In genomic region chr5:114875858-114876257, GRCm38 (mm10) we compare ENCODE assay signal across 12 mouse cellular contexts. TPM values are rescaled to one million over a fixed set of nuclear protein-coding genes. Genes with fewer than 3 reads are reported as not detected.
DNase-seq lines count a peak whose midpoint lies in the region; ATAC-seq lines count a peak whose summit lies in the region.
"Had no signal": no experiment of that assay in that cellular context is flagged by ENCODE, and none has a peak within 500 bp of the region (broad histone marks: within the 10 kb centered on the region; RNA-seq: fewer than 3 reads in every experiment).

No protein-coding gene starts in this region.

- no peaks in the 10 kb centered on the region for H3K27me3 ChIP-seq in midbrain, embryonic 13.5 days
- H3K27me3 ChIP-seq in midbrain, embryonic 11.5 days (ENCODE audit: control insufficient read depth, insufficient read depth, low read length) = no peaks in the 10 kb centered on the region
- H3K27me3 ChIP-seq in intestine, embryonic 15.5 days (replicated peaks) = no peaks in the 10 kb centered on the region; the same call in 1 of the 2 replicates

- H3K4me1 ChIP-seq in midbrain, embryonic 13.5 days (replicated peaks) = 0 out of 2 replicates have a peak, but pooled peaks cover 5% of the 10 kb centered on the region
- peaks cover 7% of the 10 kb centered on the region; the same call in 1 of the 2 replicates for H3K4me1 ChIP-seq in midbrain, embryonic 11.5 days (ENCODE audit: control insufficient read depth, insufficient read depth, low read length)
- 0 out of 2 replicates have a peak, but pooled peaks cover 2% of the 10 kb centered on the region for H3K4me1 ChIP-seq in intestine, embryonic 15.5 days (replicated peaks)

- peak; percentile 18 for DNase-seq in adrenal gland, adult 2 months
- no peak for DNase-seq in adrenal gland, adult 8-10 months
- no peak for DNase-seq in midbrain, embryonic 11.5 days (ENCODE audit: low spot score, missing footprints)
- DNase-seq in cerebellum, adult 9-11 months = no peak
- DNase-seq in gastrocnemius, adult 18-20 months (ENCODE audit: low spot score) = no peak
- DNase-seq: cerebellum, adult 8-10 months had no signal

- no peak overlapping the region for H3K4me2 ChIP-seq in midbrain, embryonic 13.5 days (replicated peaks)
- no peak overlapping the region for H3K4me2 ChIP-seq in midbrain, embryonic 11.5 days
- peak overlapping the region; percentile 39 for H3K4me2 ChIP-seq in intestine, embryonic 15.5 days (replicated peaks)

- WGBS in midbrain, embryonic 13.5 days = 56% methylated on average over 6 of the region's 6 CpGs
- WGBS in midbrain, embryonic 11.5 days = 65% methylated on average over 6 of the region's 6 CpGs
- WGBS in intestine, embryonic 15.5 days = 47% methylated on average over 6 of the region's 6 CpGs

- ATAC-seq in midbrain, embryonic 13.5 days = no peak
- ATAC-seq in midbrain, embryonic 11.5 days (ENCODE audit: low FRiP score) = no peak
- peak; percentile 36; the same call in 1 of the 2 replicates for ATAC-seq in intestine, embryonic 15.5 days
- ATAC-seq in megakaryocyte-erythroid progenitor cell, adult 5-6 weeks (replicated peaks; ENCODE audit: low FRiP score, low TSS enrichment, poor library complexity, severe bottlenecking) = 0 out of 2 replicates have a peak, but pooled peaks have one; percentile 27

- H3K36me3 ChIP-seq in midbrain, embryonic 13.5 days = no peaks in the 10 kb centered on the region
- no peaks in the 10 kb centered on the region for H3K36me3 ChIP-seq in midbrain, embryonic 11.5 days (ENCODE audit: control insufficient read depth, insufficient read depth, low read length)
- H3K36me3 ChIP-seq in intestine, embryonic 15.5 days = no peaks in the 10 kb centered on the region

- H3K9ac ChIP-seq in midbrain, embryonic 13.5 days (replicated peaks) = peak overlapping the region; percentile 23; the same call in 1 of the 2 replicates
- no peak overlapping the region for H3K9ac ChIP-seq in midbrain, embryonic 11.5 days (ENCODE audit: low read length)
- no peak overlapping the region for H3K9ac ChIP-seq in intestine, embryonic 15.5 days

- no peak overlapping the region for H3K27ac ChIP-seq in midbrain, embryonic 13.5 days
- no peak overlapping the region for H3K27ac ChIP-seq in midbrain, embryonic 11.5 days (ENCODE audit: low read depth, low read length)
- H3K27ac ChIP-seq in intestine, embryonic 15.5 days = no peak overlapping the region

- H3K4me3 ChIP-seq in midbrain, embryonic 13.5 days (replicated peaks) = no peak overlapping the region
- no peak overlapping the region for H3K4me3 ChIP-seq in midbrain, embryonic 11.5 days (ENCODE audit: low read depth, low read length)
- H3K4me3 ChIP-seq in intestine, embryonic 15.5 days (replicated peaks) = no peak overlapping the region
- H3K4me3 ChIP-seq: myocyte had no signal

- no peaks in the 10 kb centered on the region for H3K9me3 ChIP-seq in midbrain, embryonic 13.5 days
- no peaks in the 10 kb centered on the region for H3K9me3 ChIP-seq in midbrain, embryonic 11.5 days (ENCODE audit: control insufficient read depth, low read length)
- H3K9me3 ChIP-seq in intestine, embryonic 15.5 days = no peaks in the 10 kb centered on the region

RNA-seq across cellular contexts. Expression of gene Gm9936, which starts 17.4 kb away (rescaled TPM):
- not detected for total RNA-seq in adrenal gland, adult 2 months (2021)
- polyA plus RNA-seq in adrenal gland, adult 2 months (2012; rRNA removed) = not detected in 2 replicates
- not detected for total RNA-seq in adrenal gland, adult 8-10 months (2022)
- 1.3 and 1.7 TPM in 2 replicates for polyA plus RNA-seq in midbrain, embryonic 13.5 days (2015; fragmentation: Nextera tagmentation; extraction: Ambion mirVana)
- 0.28 and 0.56 TPM in 2 replicates for polyA plus RNA-seq in midbrain, embryonic 11.5 days (2014; fragmentation: Nextera tagmentation; extraction: Ambion mirVana)
- 0.09 and 0.14 TPM in 2 replicates for polyA plus RNA-seq in intestine, embryonic 15.5 days (2015; fragmentation: Nextera tagmentation; extraction: Ambion mirVana)
- total RNA-seq in megakaryocyte-erythroid progenitor cell, adult 5-6 weeks (2014; fragmentation: Nextera tagmentation) = not detected in 2 replicates
- total RNA-seq in megakaryocyte-erythroid progenitor cell, adult 5-6 weeks (2017) = not detected in 2 replicates
- total RNA-seq in gastrocnemius, adult 18-20 months (2021) = not detected
- polyA plus RNA-seq: C2C12 had no signal

RNA-seq across cellular contexts. Expression of gene Oasl2, which starts 20.9 kb away (rescaled TPM):
- 10 to 100 TPM; 11.6 to 12.2 TPM for total RNA-seq in adrenal gland, adult 2 months (2021)
- 7.6 and 7.7 TPM in 2 replicates for polyA plus RNA-seq in adrenal gland, adult 2 months (2012; rRNA removed)
- total RNA-seq in adrenal gland, adult 8-10 months (2022) = 10 to 100 TPM; 12.0 to 16.8 (median 14.4) TPM
- 2.1 and 2.2 TPM in 2 replicates for polyA plus RNA-seq in midbrain, embryonic 13.5 days (2015; fragmentation: Nextera tagmentation; extraction: Ambion mirVana)
- 1.3 and 1.8 TPM in 2 replicates for polyA plus RNA-seq in midbrain, embryonic 11.5 days (2014; fragmentation: Nextera tagmentation; extraction: Ambion mirVana)
- 5.5 and 8.0 TPM in 2 replicates for polyA plus RNA-seq in intestine, embryonic 15.5 days (2015; fragmentation: Nextera tagmentation; extraction: Ambion mirVana)
- 3.9 and 6.3 TPM in 2 replicates for total RNA-seq in megakaryocyte-erythroid progenitor cell, adult 5-6 weeks (2014; fragmentation: Nextera tagmentation)
- 5.8 and 9.7 TPM in 2 replicates for total RNA-seq in megakaryocyte-erythroid progenitor cell, adult 5-6 weeks (2017)
- total RNA-seq in gastrocnemius, adult 18-20 months (2021) = 1 to 10 TPM in 1 of 2 experiments, under 1 TPM in 1; 0.43 to 1.3 TPM

RNA-seq across cellular contexts. Expression of gene 4930519G04Rik, which starts 22.4 kb away (rescaled TPM):
- not detected for total RNA-seq in adrenal gland, adult 2 months (2021)
- not detected in 2 replicates for polyA plus RNA-seq in adrenal gland, adult 2 months (2012; rRNA removed)
- not detected for total RNA-seq in adrenal gland, adult 8-10 months (2022)
- polyA plus RNA-seq in midbrain, embryonic 13.5 days (2015; fragmentation: Nextera tagmentation; extraction: Ambion mirVana) = not detected in 2 replicates
- not detected in 2 replicates for polyA plus RNA-seq in midbrain, embryonic 11.5 days (2014; fragmentation: Nextera tagmentation; extraction: Ambion mirVana)
- polyA plus RNA-seq in intestine, embryonic 15.5 days (2015; fragmentation: Nextera tagmentation; extraction: Ambion mirVana) = not detected in 2 replicates
- not detected in 2 replicates for total RNA-seq in megakaryocyte-erythroid progenitor cell, adult 5-6 weeks (2014; fragmentation: Nextera tagmentation)
- not detected in 2 replicates for total RNA-seq in megakaryocyte-erythroid progenitor cell, adult 5-6 weeks (2017)
- not detected for total RNA-seq in gastrocnemius, adult 18-20 months (2021)
- total RNA-seq: layer of hippocampus, adult 18-20 months had no signal
- polyA plus RNA-seq: C2C12, myocyte had no signal

RNA-seq across cellular contexts. Expression of gene Oasl1, which starts 47.2 kb away (rescaled TPM):
- total RNA-seq in adrenal gland, adult 2 months (2021) = 1 to 10 TPM in 1 of 2 experiments, under 1 TPM in 1; 0.98 to 1.3 TPM
- 5.0 and 7.4 TPM in 2 replicates for polyA plus RNA-seq in adrenal gland, adult 2 months (2012; rRNA removed)
- total RNA-seq in adrenal gland, adult 8-10 months (2022) = 1 to 10 TPM; 1.7 to 2.4 (median 2.0) TPM
- 0.28 TPM in 1 of 2 replicates, not detected in the other for polyA plus RNA-seq in midbrain, embryonic 13.5 days (2015; fragmentation: Nextera tagmentation; extraction: Ambion mirVana)
- not detected in 2 replicates for polyA plus RNA-seq in midbrain, embryonic 11.5 days (2014; fragmentation: Nextera tagmentation; extraction: Ambion mirVana)
- 1.9 and 2.3 TPM in 2 replicates for polyA plus RNA-seq in intestine, embryonic 15.5 days (2015; fragmentation: Nextera tagmentation; extraction: Ambion mirVana)
- total RNA-seq in megakaryocyte-erythroid progenitor cell, adult 5-6 weeks (2014; fragmentation: Nextera tagmentation) = 12.2 and 21.1 TPM in 2 replicates
- 2.6 and 7.0 TPM in 2 replicates for total RNA-seq in megakaryocyte-erythroid progenitor cell, adult 5-6 weeks (2017)
- under 1 TPM in 1 of 2 experiments, not detected in 1; 0.31 TPM for total RNA-seq in gastrocnemius, adult 18-20 months (2021)
- total RNA-seq: layer of hippocampus, adult 18-20 months had no signal

RNA-seq across cellular contexts. Expression of gene 1500011B03Rik, which starts 52.6 kb away (rescaled TPM):
- total RNA-seq in adrenal gland, adult 2 months (2021) = 10 to 100 TPM; 23.1 to 36.6 TPM
- 29.7 and 30.6 TPM in 2 replicates for polyA plus RNA-seq in adrenal gland, adult 2 months (2012; rRNA removed)
- 10 to 100 TPM; 37.3 to 58.7 (median 43.6) TPM for total RNA-seq in adrenal gland, adult 8-10 months (2022)
- polyA plus RNA-seq in midbrain, embryonic 13.5 days (2015; fragmentation: Nextera tagmentation; extraction: Ambion mirVana) = 225 and 235 TPM in 2 replicates
- polyA plus RNA-seq in midbrain, embryonic 11.5 days (2014; fragmentation: Nextera tagmentation; extraction: Ambion mirVana) = 150 and 157 TPM in 2 replicates
- polyA plus RNA-seq in intestine, embryonic 15.5 days (2015; fragmentation: Nextera tagmentation; extraction: Ambion mirVana) = 69.4 and 70.6 TPM in 2 replicates
- total RNA-seq in megakaryocyte-erythroid progenitor cell, adult 5-6 weeks (2014; fragmentation: Nextera tagmentation) = 55.0 and 65.2 TPM in 2 replicates
- 49.4 and 53.2 TPM in 2 replicates for total RNA-seq in megakaryocyte-erythroid progenitor cell, adult 5-6 weeks (2017)
- total RNA-seq in gastrocnemius, adult 18-20 months (2021) = 1 to 10 TPM; 3.4 to 4.0 TPM

Comparison
In these comparisons a context has a peak if more than half of its experiments do, and no peak if none do; other contexts are left out.
1. ATAC-seq: peak in intestine, embryonic 15.5 days (single experiment) and megakaryocyte-erythroid progenitor cell, adult 5-6 weeks (single experiment); none in midbrain, embryonic 13.5 days (single experiment) and midbrain, embryonic 11.5 days (single experiment).